25 mouse cellular contexts compared by ENCODE assay signal in the genomic region with DNA sequence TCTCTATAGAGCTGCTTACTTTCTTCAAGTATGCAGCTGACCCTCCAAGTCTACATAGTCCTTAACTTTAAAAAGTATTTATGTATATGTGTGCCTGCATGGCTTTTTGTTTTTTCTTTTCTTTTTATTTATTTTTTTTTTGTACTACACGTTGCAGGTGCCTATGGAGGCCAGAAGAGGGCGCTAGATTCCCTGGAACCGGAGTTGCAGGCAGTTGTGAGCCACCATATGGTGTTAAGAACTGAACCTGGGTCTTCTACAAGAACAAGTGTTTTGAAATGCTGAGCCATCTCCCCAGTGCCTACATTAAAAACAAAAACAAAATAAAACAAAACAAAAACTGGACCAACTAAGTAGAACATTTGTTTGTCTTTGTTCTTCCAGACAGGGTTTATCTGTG.
A peak's percentile ranks its signal among the peaks of the same experiment; 100 is the strongest.
DNase-seq lines count a peak whose midpoint lies in the region; ATAC-seq and TF ChIP-seq lines count a peak whose summit lies in the region.
"Had no signal": no experiment of that assay in that cellular context is flagged by ENCODE, and none has a peak within 500 bp of the region (broad histone marks: within the 10 kb centered on the region; RNA-seq: fewer than 3 reads in every experiment).

No protein-coding gene starts in this region.

- TF ChIP-seq CTCF in heart, adult 2 months (IDR thresholded peaks at IDR 0.05): 0 out of 2 replicates have a peak, but pooled peaks have one; percentile 2
- peak; percentile 28; the same call in 1 of the 2 replicates for TF ChIP-seq CTCF in liver, adult 2 months (IDR thresholded peaks at IDR 0.05; ENCODE audit: low read depth, low read length)
- peak; percentile 75 for TF ChIP-seq CTCF in E14TG2a.4 (conservative IDR thresholded peaks at IDR 0.05; ENCODE audit: low read length)

- H3K9me3 ChIP-seq in liver, embryonic 11.5 days (ENCODE audit: control insufficient read depth, low read length): no peaks in the 10 kb centered on the region
- H3K9me3 ChIP-seq in E14TG2a.4 (ENCODE audit: low read length): no peaks in the 10 kb centered on the region
- H3K9me3 ChIP-seq: heart, embryonic 13.5 days; hindbrain, embryonic 15.5 days; midbrain, embryonic 12.5 days; neural tube, embryonic 13.5 days had no signal

- intact Hi-C loops in heart, adult 2 months (cut with DNase I): no loop called here
- intact Hi-C loops in heart, postnatal 25 days (cut with DNase I): no loop called here

- H3K27me3 ChIP-seq in heart, adult 2 months (ENCODE audit: control insufficient read depth, insufficient read depth, low read length): no peaks in the 10 kb centered on the region
- no peaks in the 10 kb centered on the region for H3K27me3 ChIP-seq in liver, adult 2 months (ENCODE audit: control insufficient read depth, insufficient read depth, low read length)
- no peaks in the 10 kb centered on the region for H3K27me3 ChIP-seq in liver, embryonic 11.5 days (replicated peaks; ENCODE audit: control insufficient read depth, insufficient read depth, low read length)
- no peaks in the 10 kb centered on the region; the same call in 1 of the 2 replicates for H3K27me3 ChIP-seq in E14TG2a.4 (ENCODE audit: insufficient read depth, low read length)
- H3K27me3 ChIP-seq: CH12.LX; hindbrain, embryonic 15.5 days had no signal

- DNase-seq in heart, adult 2 months: no peak
- DNase-seq in heart, postnatal 25 days (ENCODE audit: low spot score): no peak
- DNase-seq in liver, adult 2 months (ENCODE audit: extremely low read depth, low read depth, low spot score): no peak
- DNase-seq in liver, embryonic 11.5 days (ENCODE audit: low spot score): no peak
- peak; percentile 53 for DNase-seq in ZHBTc4 (ENCODE audit: low read depth, low spot score)
- no peak for DNase-seq in urinary bladder, postnatal 10 days (ENCODE audit: low spot score)
- DNase-seq in adrenal gland, postnatal 36 days: no peak
- DNase-seq: adrenal gland, postnatal 14 days; cerebellum, adult 18-20 months; cerebellum, postnatal 25 days; embryo, embryonic 11 days; gastrocnemius, adult 2 months; heart, postnatal 36 days; kidney, adult 18-20 months; kidney, postnatal 36 days; layer of hippocampus, adult 9-11 months; lung, adult 2 months; thymus, adult 18-20 months had no signal

- no peaks in the 10 kb centered on the region for H3K36me3 ChIP-seq in heart, adult 2 months (ENCODE audit: control insufficient read depth, insufficient read depth, low read length)
- no peaks in the 10 kb centered on the region for H3K36me3 ChIP-seq in liver, adult 2 months (ENCODE audit: control insufficient read depth, insufficient read depth, low read length)
- no peaks in the 10 kb centered on the region for H3K36me3 ChIP-seq in liver, embryonic 11.5 days (ENCODE audit: control insufficient read depth, insufficient read depth, low read length)
- no peaks in the 10 kb centered on the region for H3K36me3 ChIP-seq in E14TG2a.4 (ENCODE audit: insufficient read depth, low read length)
- H3K36me3 ChIP-seq: heart, embryonic 13.5 days; hindbrain, embryonic 15.5 days; midbrain, embryonic 12.5 days; neural tube, embryonic 13.5 days had no signal

- no peaks in the 10 kb centered on the region for H3K79me2 ChIP-seq in heart, adult 2 months (replicated peaks; ENCODE audit: control insufficient read depth, insufficient read depth, low read length)
- no peaks in the 10 kb centered on the region for H3K79me2 ChIP-seq in liver, adult 2 months (ENCODE audit: control insufficient read depth, insufficient read depth, low read length)

- 57% methylated on average over 3 of the region's 3 CpGs for WGBS in heart, adult 2 months
- 62% methylated on average over 3 of the region's 3 CpGs for WGBS in liver, adult 2 months
- 40% methylated on average over 3 of the region's 3 CpGs for WGBS in liver, embryonic 11.5 days

- H3K27ac ChIP-seq in heart, adult 2 months: no peak overlapping the region
- H3K27ac ChIP-seq in liver, adult 2 months (replicated peaks; ENCODE audit: insufficient read depth, low read depth, low read length): no peak overlapping the region
- no peak overlapping the region for H3K27ac ChIP-seq in liver, embryonic 11.5 days (ENCODE audit: low read depth, low read length)
- H3K27ac ChIP-seq: gastrocnemius, adult 2 months; hindbrain, embryonic 15.5 days; macrophage; midbrain, embryonic 12.5 days; neural tube, embryonic 13.5 days had no signal

- no peak for ATAC-seq in liver, embryonic 11.5 days (replicated peaks; ENCODE audit: low FRiP score)

- TF ChIP-seq EP300 in heart, adult 2 months (IDR thresholded peaks at IDR 0.05; ENCODE audit: insufficient read depth, low read depth, low read length): no peak

- H3K4me3 ChIP-seq in heart, adult 2 months: no peak overlapping the region
- no peak overlapping the region for H3K4me3 ChIP-seq in liver, adult 2 months (ENCODE audit: insufficient read depth, low read depth, low read length)
- no peak overlapping the region for H3K4me3 ChIP-seq in liver, embryonic 11.5 days (ENCODE audit: low read depth, low read length)
- H3K4me3 ChIP-seq in E14TG2a.4 (replicated peaks; ENCODE audit: low read length): no peak overlapping the region
- H3K4me3 ChIP-seq: gastrocnemius, adult 2 months; heart, embryonic 13.5 days; hindbrain, embryonic 15.5 days; midbrain, embryonic 12.5 days; neural tube, embryonic 13.5 days had no signal

- no peak for TF ChIP-seq POLR2A in heart, adult 2 months (IDR thresholded peaks at IDR 0.05; ENCODE audit: insufficient read depth, low read depth, low read length)
- TF ChIP-seq POLR2A in liver, adult 2 months (IDR thresholded peaks at IDR 0.05; ENCODE audit: extremely low read depth, insufficient read depth, low read length): no peak

- H3K4me1 ChIP-seq in heart, adult 2 months (ENCODE audit: control insufficient read depth, insufficient read depth, low read length): no peaks in the 10 kb centered on the region
- H3K4me1 ChIP-seq in liver, adult 2 months (ENCODE audit: control insufficient read depth, insufficient read depth, low read length): no peaks in the 10 kb centered on the region
- H3K4me1 ChIP-seq in liver, embryonic 11.5 days (replicated peaks; ENCODE audit: control insufficient read depth, insufficient read depth, low read length): peaks cover 5% of the 10 kb centered on the region
- peaks cover 44% of the 10 kb centered on the region for H3K4me1 ChIP-seq in E14TG2a.4 (replicated peaks; ENCODE audit: low read depth, low read length)

- H3K9ac ChIP-seq in heart, adult 2 months (ENCODE audit: low read depth, low read length): no peak overlapping the region
- H3K9ac ChIP-seq in liver, adult 2 months (ENCODE audit: low read depth, low read length): no peak overlapping the region
- H3K9ac ChIP-seq in liver, embryonic 11.5 days (ENCODE audit: low read depth, low read length): no peak overlapping the region
- H3K9ac ChIP-seq: hindbrain, embryonic 15.5 days; midbrain, embryonic 12.5 days; neural tube, embryonic 13.5 days had no signal

- no peak overlapping the region for H3K4me2 ChIP-seq in liver, embryonic 11.5 days
- H3K4me2 ChIP-seq: heart, embryonic 13.5 days; hindbrain, embryonic 15.5 days; midbrain, embryonic 12.5 days; neural tube, embryonic 13.5 days had no signal

Comparison
In these comparisons a context has a peak if more than half of its experiments do, and no peak if none do; other contexts are left out.
1. CTCF ChIP-seq: peak in every context shown above with its lines; median percentile 75 in E14TG2a.4; 28 in liver, adult 2 months; 2 in heart, adult 2 months.